Mouse (Mus musculus) Patski (cell line): ENCODE results near the gene Cela1. TPM values are rescaled to one million over a fixed set of nuclear protein-coding genes. Genes with fewer than 3 reads are reported as not detected.

Source experiments
- ATAC-seq: fragments of 100-300 bp; one replicate; pipeline ENCODE4 v1.8.0; 2021
- CTCF ChIA-PET: fragments of 350-600 bp; sonication (Branson Sonifier 250); formaldehyde crosslinking; loops from one replicate; lab custom pipeline; 2022; ENCODE audit warnings: inconsistent platforms; lab: Charles Lee
- POLR2A ChIA-PET: fragments of 350-600 bp; sonication (Branson Sonifier 250); formaldehyde crosslinking; loops from one replicate; lab custom pipeline; 2022; ENCODE audit warnings: antibody characterized with exemption, inconsistent platforms; lab: Charles Lee
- DNase-seq: peaks from one replicate; pipeline ENCODE4 v3.0.0-alpha.2; 2011; ENCODE audit warnings: low read depth, low spot score
- H3K27me3 ChIP-seq: fragments of 371-371 bp; one replicate; pipeline ENCODE4 v1.5.1; 2021
- CTCF ChIP-seq: fragments of 100-300 bp; IDR thresholded peaks from one replicate; pipeline ENCODE4 v1.5.1; 2021
- in situ Hi-C: fragments of 300-500 bp; cut with MboI; formaldehyde crosslinking; loops from 3 replicates; pipeline ENCODE4 v1.11.1; 2018; ENCODE audit warnings: low pct_unique_long_range_greater_than_20kb, mixed read lengths
- polyA plus RNA-seq: library from polyadenylated mRNA; unstranded; gene quantifications from one replicate; pipeline ENCODE4 v1.2.3, GENCODE M21; 2021

Gene Cela1
- polyA plus RNA-seq, 1 experiment from 2014 or later = 4.1 TPM

DNA sequence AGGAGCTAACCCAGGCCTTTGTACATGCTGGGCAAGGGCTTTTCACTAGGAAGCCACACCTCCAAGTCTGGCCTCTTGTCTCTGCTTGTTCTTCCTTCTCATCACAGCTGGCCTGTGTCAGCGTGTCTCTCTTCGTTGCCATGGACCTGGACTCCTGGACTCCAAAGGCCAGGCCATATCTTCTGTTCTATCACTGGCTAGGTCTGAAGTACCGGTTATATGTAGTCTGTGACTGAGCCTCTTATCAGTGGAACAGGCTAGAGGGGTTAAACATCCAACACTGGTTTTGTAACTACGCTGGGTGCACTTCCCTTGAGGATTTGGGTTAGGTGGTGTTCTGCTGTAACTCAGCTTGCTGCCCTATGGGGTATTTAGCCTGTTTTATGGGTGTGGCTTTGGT, 34.3 kb upstream of the Cela1 start:
- H3K27me3 ChIP-seq = no peaks in the 10 kb centered on the region
- in situ Hi-C loops = no loop called here
- ChIA-PET CTCF (interaction anchor here (1.5 kb wide), 1 partner anchor 43 kb away, joined by 3 read pairs; no protein-coding TSS in a partner anchor), POLR2A (no interaction called here)
- no peak for ATAC-seq
- no peak for TF ChIP-seq CTCF
- no peak for DNase-seq

DNA sequence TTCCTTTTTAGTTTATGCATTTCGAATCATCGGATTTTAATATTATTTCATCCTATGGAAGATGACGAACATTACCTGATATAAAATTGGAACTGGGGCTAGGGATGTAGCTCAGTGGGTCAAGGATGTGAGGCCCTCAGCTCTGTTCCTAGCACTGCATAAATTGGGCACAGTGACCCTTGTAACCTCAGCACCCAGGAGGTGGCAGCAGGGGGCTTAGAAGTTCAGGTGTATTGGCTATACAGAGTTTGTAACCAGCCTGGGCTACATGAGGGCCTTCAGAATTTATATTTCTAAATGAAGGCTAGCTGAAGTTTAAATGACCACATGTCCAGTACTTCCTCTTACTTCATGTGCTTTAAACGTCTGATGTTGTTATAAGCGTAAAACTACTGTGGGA, 33.7 kb upstream of the Cela1 start:
- no peak for TF ChIP-seq CTCF
- ChIA-PET POLR2A (no interaction called here), CTCF (interaction anchor here (1.1 to 1.5 kb wide), 2 partner anchors 9 to 44 kb away, joined by 3 read pairs; no protein-coding TSS in a partner anchor)
- in situ Hi-C loops = no loop called here
- no peaks in the 10 kb centered on the region for H3K27me3 ChIP-seq
- no peak for ATAC-seq
- no peak for DNase-seq

DNA sequence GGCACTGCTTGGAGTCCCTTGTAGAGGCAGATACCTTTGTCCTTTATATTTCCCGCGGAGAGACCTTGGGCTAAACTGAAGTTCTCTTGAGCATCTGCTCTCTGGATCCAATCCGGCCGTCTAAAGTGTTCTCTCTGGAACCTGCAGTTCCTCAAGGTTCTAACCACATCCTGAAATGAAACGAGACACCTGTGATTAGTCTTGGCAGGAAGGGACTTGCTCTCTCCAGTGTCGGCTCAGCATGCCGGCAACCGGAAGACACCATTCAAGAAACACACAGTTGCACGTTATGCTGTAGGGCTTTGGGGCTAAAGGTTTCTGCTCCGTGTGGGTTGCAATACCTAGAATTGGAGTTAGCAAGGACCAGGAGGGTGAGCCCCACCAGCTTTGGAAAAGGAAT, 32.3 kb upstream of the Cela1 start:
- TF ChIP-seq CTCF = no peak
- DNase-seq (no peak), ATAC-seq (no peak)
- no peaks in the 10 kb centered on the region for H3K27me3 ChIP-seq
- POLR2A ChIA-PET = no interaction called here
- CTCF ChIA-PET = no interaction called here
- in situ Hi-C loops = no loop called here

DNA sequence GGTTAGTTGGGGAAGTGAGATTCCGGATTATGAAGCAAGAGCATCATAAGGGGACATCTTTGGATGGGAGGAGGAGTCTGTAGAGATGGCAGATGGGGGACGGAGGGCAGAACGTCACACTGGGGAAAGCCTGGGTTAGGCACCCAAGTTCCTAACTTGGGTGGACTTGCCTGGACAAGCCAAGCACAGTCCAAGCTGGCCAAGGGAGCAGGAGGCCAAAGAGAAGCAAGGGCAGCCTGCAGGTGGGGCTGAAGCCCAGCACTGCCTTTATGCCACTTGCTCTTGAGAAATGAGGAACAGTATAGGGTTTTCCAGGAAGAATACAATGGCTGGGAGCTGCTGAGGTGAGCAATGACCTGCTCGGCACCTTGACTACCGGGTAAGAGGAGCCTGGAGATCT, 31.5 kb upstream of the Cela1 start:
- in situ Hi-C loops = no loop called here
- no peaks in the 10 kb centered on the region for H3K27me3 ChIP-seq
- POLR2A ChIA-PET = no interaction called here
- DNase-seq (no peak), ATAC-seq (no peak)
- CTCF ChIA-PET = no interaction called here
- no peak for TF ChIP-seq CTCF

DNA sequence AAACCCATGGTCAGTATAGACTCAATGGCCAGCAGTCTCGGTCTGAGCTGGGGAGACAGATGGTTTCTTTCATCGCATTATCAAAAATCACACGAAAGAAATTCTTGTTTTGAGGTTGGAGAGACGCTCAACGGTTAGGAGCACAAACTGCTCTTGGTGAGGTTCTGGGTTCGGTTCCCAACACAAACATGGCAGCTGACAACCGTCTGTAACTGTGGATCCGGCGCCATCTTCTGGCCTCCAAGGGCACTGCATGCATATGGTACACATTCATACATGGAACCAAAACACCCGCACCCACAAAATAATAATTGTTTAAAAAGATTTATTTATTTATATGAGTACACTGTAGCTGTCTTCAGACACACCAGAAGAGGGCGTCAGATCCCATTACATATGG, 30.9 kb upstream of the Cela1 start:
- in situ Hi-C loops = no loop called here
- CTCF ChIA-PET = no interaction called here
- DNase-seq (no peak), ATAC-seq (no peak)
- POLR2A ChIA-PET = no interaction called here
- TF ChIP-seq CTCF = no peak
- no peaks in the 10 kb centered on the region for H3K27me3 ChIP-seq

DNA sequence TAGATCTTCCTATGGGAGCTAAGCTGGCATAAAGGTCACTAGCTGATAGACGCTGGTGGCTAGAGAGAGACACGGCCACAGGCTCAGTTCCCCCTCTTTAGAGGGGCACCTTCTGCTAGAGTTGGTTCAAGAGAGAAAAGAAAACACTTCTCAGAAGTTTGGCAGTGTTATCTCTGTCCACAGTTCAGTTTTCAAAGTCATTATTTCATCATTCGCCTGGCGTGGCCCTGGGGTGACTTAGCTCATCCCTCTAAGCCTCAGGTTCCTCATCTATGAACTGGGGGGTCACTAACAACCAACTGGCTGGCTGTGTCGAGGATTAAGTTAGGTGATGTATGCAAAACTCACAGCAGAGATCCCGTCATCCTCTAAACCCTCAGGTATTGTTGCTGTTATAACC, 30.2 kb upstream of the Cela1 start:
- CTCF ChIA-PET = interaction anchor here (1.3 kb wide), 1 partner anchor 20 kb away, joined by 3 read pairs; no protein-coding TSS in a partner anchor
- in situ Hi-C loops = no loop called here
- POLR2A ChIA-PET = no interaction called here
- H3K27me3 ChIP-seq = no peaks in the 10 kb centered on the region
- TF ChIP-seq CTCF = no peak
- ATAC-seq (no peak), DNase-seq (no peak)

DNA sequence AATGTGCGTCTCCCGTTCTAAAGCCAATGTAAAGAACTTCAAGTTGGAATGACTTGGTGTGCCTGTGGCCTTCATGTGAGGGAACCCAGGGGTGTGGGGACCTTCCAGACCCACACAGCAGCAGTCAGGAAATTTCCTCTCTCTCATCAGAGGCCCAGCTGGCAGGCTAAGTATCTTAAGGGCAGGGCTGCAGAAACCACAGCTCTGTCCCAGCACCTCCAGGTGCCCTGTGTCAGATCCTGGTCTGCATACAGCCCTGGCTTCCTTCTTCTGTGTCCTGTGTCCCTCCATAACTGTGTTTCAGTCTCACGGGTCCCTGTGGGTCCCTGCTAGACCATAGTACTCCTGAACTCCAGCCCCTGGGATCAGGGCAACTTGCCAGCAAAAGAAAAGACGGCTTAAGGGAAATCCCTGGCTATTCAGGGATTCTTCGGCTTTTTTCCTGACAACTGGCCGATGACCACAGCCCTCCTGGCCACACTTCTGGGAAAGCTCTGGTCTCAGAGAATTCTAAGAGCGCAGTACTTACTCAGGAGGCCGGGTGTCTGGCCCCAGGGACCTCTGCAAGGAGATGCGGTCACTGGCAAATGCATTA, 27.8 kb upstream of the Cela1 start:
- no peak for TF ChIP-seq CTCF
- in situ Hi-C loops = no loop called here
- ChIA-PET POLR2A (no interaction called here), CTCF (no interaction called here)
- no peaks in the 10 kb centered on the region for H3K27me3 ChIP-seq
- DNase-seq (no peak), ATAC-seq (no peak)

DNA sequence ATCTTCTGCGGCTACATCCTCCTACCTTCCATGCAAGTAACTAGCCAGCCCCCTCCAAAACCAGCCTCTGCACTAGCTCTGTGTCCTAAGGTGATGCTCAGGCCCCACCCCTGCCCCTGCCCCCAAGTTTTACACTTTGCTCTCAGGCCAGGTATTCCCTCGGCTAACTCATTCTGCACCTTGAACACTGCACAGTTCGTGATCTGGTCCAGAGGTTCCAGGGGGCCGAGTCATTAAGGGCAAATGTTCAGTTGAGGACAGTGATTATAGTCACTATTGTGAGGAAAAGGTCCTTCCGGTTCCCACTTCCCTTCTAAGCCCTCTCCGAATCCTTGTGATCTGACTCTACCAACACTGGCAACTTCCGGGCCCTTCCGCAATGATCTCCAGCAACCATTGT, 26.7 kb upstream of the Cela1 start:
- TF ChIP-seq CTCF = no peak
- in situ Hi-C loops = no loop called here
- ChIA-PET POLR2A (no interaction called here), CTCF (no interaction called here)
- ATAC-seq = no peak
- no peaks in the 10 kb centered on the region for H3K27me3 ChIP-seq
- DNase-seq = no peak

DNA sequence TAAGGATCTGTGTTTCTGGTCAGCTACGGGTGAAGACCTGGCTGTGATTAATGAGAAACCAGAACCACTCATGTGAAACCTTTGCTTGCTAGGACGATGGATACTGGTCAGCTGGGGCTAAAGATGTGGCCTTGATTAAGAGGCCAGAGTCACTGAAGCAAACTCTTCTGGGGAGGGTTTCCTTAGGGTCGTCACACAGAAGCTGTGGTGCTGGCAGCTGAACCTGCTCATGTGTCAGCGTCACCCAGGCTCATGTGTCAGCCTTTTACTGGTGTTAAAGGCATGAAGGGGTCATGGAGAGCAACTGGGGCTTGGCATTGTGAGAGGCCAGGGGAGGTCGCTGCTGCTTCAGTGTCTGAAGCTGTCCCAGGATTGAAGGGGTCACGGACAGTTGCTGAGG, 23.1 kb upstream of the Cela1 start:
- TF ChIP-seq CTCF = no peak
- ChIA-PET CTCF (interaction anchor here (0.6 to 1.4 kb wide), 4 partner anchors 28 to 274 kb away, joined by 3 to 5 read pairs (median 4); no protein-coding TSS in a partner anchor), POLR2A (no interaction called here)
- no peaks in the 10 kb centered on the region for H3K27me3 ChIP-seq
- DNase-seq = peak; percentile 27
- no peak for ATAC-seq
- in situ Hi-C loops = no loop called here

DNA sequence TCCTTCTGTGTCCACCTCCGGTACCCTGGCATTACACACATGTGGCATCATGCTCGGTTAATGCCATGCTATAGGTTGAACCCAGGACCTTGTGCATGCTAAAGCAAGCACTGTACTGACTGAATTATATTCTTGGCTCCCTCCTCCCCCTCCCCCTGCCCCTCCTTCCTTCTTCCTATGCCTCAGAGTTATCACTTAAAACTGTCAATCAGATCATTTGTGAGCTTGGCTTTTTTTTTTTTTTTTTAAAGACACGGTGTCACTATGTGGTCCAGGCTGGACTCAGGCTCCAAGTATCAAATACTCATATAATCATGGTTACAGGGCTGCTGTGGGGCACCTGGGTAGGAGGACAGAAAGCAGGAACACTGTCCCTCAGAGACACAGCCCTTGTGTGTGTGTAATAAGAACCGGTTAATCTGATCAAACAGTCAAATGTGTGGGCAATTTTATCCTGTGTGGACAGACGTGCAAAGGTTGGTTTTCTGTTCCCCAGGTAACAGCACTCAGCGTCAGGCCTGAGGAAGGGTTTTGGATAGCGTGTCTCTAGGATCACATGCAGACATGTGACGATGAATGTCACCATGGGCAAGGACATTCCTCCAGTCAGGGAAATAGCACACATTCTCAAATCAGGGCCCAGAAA, 20.8 kb upstream of the Cela1 start:
- no peaks in the 10 kb centered on the region for H3K27me3 ChIP-seq
- no peak for DNase-seq
- no peak for TF ChIP-seq CTCF
- ATAC-seq = no peak
- POLR2A ChIA-PET = no interaction called here
- in situ Hi-C loops = no loop called here
- CTCF ChIA-PET = no interaction called here

DNA sequence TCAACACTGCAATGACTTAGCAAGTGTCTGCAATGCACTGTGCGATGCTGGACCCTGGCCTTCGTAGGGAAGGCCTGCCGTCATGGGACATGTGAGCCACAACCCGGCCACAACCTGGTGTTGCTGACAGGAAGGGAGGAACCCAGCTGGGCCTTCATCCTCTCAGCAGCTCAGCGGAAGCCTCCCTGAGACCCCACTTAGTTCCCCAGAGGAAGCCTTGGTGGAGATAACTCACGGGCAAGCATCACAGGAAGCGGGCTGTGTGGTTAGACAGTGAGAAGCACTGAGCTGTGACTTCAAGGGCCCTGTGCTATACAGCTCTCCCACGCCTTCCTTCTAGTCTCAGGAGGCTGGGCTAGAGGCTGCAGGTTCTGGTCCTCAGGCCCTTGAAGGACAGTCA, 18.5 kb upstream of the Cela1 start:
- no peak for DNase-seq
- ChIA-PET POLR2A (no interaction called here), CTCF (no interaction called here)
- TF ChIP-seq CTCF = no peak
- no peaks in the 10 kb centered on the region for H3K27me3 ChIP-seq
- in situ Hi-C loops = no loop called here
- no peak for ATAC-seq
